Mouse (Mus musculus): ENCODE measurements around the gene Zfp628.

DNA sequence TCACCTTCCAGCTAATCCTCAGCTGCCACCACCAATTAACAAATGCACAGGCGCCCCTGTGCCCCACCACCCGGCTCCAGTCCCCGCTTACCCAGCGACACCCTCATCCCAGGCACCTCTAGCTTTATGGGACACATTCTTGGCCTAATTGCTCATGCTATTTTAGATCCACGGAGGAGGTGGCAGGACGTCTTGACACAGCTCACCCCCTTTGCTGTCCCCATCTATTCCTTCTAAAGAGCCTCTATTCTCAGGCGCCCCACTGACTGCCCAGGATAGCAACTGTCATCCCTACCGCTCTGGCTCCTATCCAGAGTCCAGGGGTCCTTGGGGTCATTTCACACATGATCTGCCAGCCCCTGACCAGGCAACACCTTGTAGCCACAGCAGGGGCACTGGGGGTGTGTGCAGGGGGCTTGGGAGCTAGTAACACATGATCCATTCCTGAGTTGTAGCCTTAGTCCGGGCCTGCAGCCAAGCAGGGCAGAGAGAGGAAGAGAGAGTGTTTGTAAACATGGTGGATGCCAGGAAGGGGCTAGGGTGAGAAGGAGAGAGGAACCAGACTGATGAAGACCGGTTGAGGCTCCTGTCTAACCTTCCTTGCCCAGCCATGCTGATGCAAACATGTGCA is 38.9 kb downstream of the Zfp628 start:
- TF ChIP-seq CTCF (IDR thresholded peaks at IDR 0.05; ENCODE audit: borderline replicate concordance, control insufficient read depth, extremely low read depth, insufficient read depth, low read length, poor library complexity): no peak
- TF ChIP-seq POLR2A (IDR thresholded peaks at IDR 0.05; ENCODE audit: control insufficient read depth, extremely low read depth, insufficient read depth, low read length, poor library complexity): no peak
